Mouse (Mus musculus) fibroblast of lung, adult 2 months (primary cell): ENCODE results near the gene Lrp11.
A peak's percentile ranks its signal among the peaks of the same experiment; 100 is the strongest.

Experiments
- DNase-seq: peaks from one replicate; pipeline ENCODE4 v3.0.0-alpha.2; 2011; ENCODE audit warnings: low read depth

The Lrp11 gene

GRCm38 (mm10) chr10:7623861-7624518 is 34.4 kb downstream of the Lrp11 start:
- no peak for DNase-seq

DNA sequence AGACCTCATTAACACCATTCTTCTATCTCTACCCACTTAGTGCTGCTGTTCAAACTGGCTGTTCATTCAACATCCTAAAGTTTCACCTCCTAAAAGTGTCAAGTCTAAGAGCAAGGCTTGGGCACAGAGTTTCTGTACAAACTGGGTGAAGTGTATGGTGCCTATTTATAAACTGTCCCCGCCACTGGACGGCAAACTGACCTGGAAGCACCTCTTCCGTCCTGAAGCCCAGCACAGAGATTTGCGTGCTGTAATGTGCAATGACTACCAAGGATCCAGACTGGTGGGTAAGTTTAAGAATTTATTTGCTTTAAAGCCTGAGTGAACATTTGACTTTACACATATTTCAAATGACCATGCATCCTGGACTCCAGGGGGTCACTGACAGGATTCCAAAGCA is 39.5 kb downstream of the Lrp11 start:
- no peak for DNase-seq

GRCm38 (mm10) chr10:7630286-7630685 is 40.7 kb downstream of the Lrp11 start:
- no peak for DNase-seq

GRCm38 (mm10) chr10:7630951-7631720 is 41.5 kb downstream of the Lrp11 start:
- no peak for DNase-seq

DNA sequence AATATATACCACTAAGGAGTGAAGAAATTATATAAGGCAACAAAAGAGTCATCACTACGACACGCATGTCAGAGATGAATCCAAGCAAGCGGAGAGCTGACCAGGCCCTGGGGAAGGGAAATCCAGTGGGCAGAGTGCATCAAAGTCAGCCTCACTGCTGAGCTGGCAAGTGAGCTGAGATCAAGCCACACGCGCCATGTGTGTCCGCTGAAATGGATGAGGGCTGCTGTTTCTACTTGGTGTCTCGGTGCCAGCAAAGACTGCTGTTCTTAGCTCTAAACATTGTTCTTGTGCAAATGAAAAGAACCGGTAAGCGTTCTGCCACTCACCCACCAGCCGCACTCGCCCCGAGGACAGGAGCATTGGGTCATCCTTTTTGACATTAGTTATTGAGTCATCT is 50.8 kb downstream of the Lrp11 start:
- DNase-seq: no peak

- no peak for DNase-seq
These were observed 56.3 kb downstream of the Lrp11 start for GRCm38 (mm10) chr10:7645911-7646310.

DNA sequence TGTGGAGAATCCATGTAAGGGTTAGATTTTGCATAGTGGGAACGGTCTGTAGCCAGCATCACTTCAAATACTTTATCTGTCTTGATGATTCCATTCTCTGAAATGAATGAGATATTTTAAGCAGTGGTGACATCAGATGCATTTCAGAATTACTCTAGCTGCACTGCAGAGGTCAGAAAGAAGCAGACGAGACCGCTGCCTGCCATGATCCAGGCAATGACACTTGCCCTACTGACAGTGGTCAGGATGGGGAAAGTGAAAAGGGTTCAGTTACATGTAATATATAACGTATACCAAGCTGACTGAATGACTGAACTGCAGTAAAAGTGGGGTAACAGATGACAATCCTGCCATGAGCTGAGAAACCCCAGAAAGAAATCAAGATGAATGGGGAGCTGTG is 59.5 kb downstream of the Lrp11 start:
- no peak for DNase-seq

GRCm38 (mm10) chr10:7651057-7651456 is 61.5 kb downstream of the Lrp11 start:
- DNase-seq: no peak

DNA sequence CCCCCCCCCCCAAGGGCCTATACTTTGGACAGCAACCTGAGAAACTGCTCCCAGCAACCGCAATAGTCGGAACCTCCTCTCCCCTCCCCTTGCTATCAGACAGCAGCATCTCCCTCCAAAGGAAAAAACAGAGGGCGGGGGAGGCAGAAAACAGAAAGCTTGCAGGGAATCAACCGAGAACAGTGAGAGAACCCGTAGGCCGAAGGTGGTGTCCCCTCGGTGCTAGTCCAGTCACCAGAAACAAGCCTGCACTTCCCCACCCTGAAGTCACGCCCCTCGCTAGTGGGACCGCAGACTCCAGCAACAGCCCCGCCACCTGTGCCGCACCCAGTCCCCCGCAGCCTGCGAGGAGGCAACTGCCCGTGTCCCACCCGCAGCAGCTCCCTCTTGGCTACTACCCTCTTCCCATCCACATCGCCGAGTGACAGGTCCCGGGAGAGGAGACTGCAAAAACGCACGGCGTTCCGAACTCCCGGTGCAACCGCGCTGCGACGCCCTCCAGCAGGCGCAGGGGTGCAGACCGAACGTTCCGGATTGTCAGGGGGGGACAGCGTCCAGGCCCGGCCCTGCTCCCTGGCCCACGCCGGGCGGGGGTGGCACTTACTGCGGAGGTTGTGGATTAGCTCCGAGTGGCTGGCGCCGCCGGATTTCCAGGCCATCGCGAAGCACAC is 73.0 kb downstream of the Lrp11 start:
- no peak for DNase-seq

- peak; percentile 59 for DNase-seq
These were observed 73.8 kb downstream of the Lrp11 start for GRCm38 (mm10) chr10:7663159-7664026.

- no peak for DNase-seq
These were observed 74.5 kb downstream of the Lrp11 start for GRCm38 (mm10) chr10:7664027-7664526.

GRCm38 (mm10) chr10:7664889-7665288 is 75.3 kb downstream of the Lrp11 start:
- no peak for DNase-seq

- peak; percentile 73 for DNase-seq
These were observed 77.8 kb downstream of the Lrp11 start, which contains the start of gene Nup43 for GRCm38 (mm10) chr10:7667342-7667802. Gene Nup43, plus strand, starts transcription at chr10:7667503.

DNA sequence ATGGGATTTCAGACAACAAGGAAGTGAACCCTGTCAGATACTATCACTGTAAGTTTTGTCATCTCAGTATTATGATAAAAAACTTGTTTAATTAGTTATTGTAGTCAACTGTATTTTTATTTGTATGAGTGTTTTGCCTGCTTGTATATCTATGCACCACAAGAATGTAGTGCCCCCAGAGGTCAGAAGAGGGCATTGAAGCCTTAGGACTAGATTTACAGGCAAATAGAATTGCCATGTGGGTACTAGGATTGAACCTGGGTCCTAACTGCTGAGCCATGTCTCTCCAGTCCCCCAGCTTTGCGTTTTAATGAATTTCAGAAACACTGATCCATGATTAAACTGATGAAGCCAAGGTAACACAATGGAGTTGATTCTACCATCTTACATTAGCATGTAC is 84.1 kb downstream of the Lrp11 start:
- no peak for DNase-seq
